Mouse (Mus musculus): Measurements from ENCODE around the gene Ifnar2.

GRCm38 (mm10) chr16:91444847-91445246, 72.3 kb downstream of the Ifnar2 start:
- peak; percentile 86 for TF ChIP-seq IRF4 (IDR thresholded peaks at IDR 0.05; ENCODE audit: low read depth, low read length)
- TF ChIP-seq EP300 (IDR thresholded peaks at IDR 0.05; ENCODE audit: low read length), result peak; percentile 51; the same call in 1 of the 2 replicates
- no peak for TF ChIP-seq CTCF (conservative IDR thresholded peaks at IDR 0.05 in 1 of 2, IDR thresholded peaks at IDR 0.05 in 1 of 2; ENCODE audit: low read depth in 2 of 2, low read length in 2 of 2)
- no peak for TF ChIP-seq CHD2 (IDR thresholded peaks at IDR 0.05; ENCODE audit: low read length)
- no peak for TF ChIP-seq ZC3H11A (IDR thresholded peaks at IDR 0.05; ENCODE audit: low read depth, low read length)
- TF ChIP-seq RCOR1 (conservative IDR thresholded peaks at IDR 0.05; ENCODE audit: low read depth, low read length), result no peak
- no peak for TF ChIP-seq POLR2A (IDR thresholded peaks at IDR 0.05; ENCODE audit: low read depth, low read length)
- no peak for TF ChIP-seq MAX (IDR thresholded peaks at IDR 0.05; ENCODE audit: low read length)
- TF ChIP-seq MAFK (IDR thresholded peaks at IDR 0.05; ENCODE audit: insufficient replicate concordance, low read length), result no peak
- TF ChIP-seq ZNF384 (IDR thresholded peaks at IDR 0.05; ENCODE audit: low read depth, low read length), result no peak
- no peak for TF ChIP-seq MEF2A (IDR thresholded peaks at IDR 0.05; ENCODE audit: borderline replicate concordance, low read depth, low read length)
- TF ChIP-seq TCF12 (IDR thresholded peaks at IDR 0.05; ENCODE audit: low read depth, low read length), result no peak
